Mouse (Mus musculus) limb, embryonic 15.5 days (tissue): ENCODE measurements around the gene Vti1a. TPM values are rescaled to one million over a fixed set of nuclear protein-coding genes. Genes with fewer than 3 reads are reported as not detected.

Source experiments
- ATAC-seq: fragments of 200-750 bp; cut with Nextera tagmentation; 2 replicates; pipeline ENCODE4 v1.8.0; 2017; ENCODE audit warnings: low read depth, moderate TSS enrichment; ENCODE audit not compliant: insufficient number of reproducible peaks, low FRiP score, low TSS enrichment
- H3K27ac ChIP-seq: fragments of 300-500 bp; sonication (generic); 2 replicates; pipeline ENCODE4 v1.5.1; 2015; ENCODE audit warnings: moderate library complexity, mild to moderate bottlenecking, inconsistent platforms
- H3K27me3 ChIP-seq: fragments of 300-500 bp; sonication (generic); 2 replicates; pipeline ENCODE4 v1.6.1; 2015; ENCODE audit warnings: inconsistent platforms
- H3K36me3 ChIP-seq: fragments of 300-500 bp; sonication (generic); 2 replicates; pipeline ENCODE4 v1.6.1; 2015; ENCODE audit warnings: inconsistent platforms
- H3K4me1 ChIP-seq: fragments of 300-500 bp; sonication (generic); 2 replicates; pipeline ENCODE4 v1.6.1; 2015; ENCODE audit warnings: inconsistent platforms
- H3K4me2 ChIP-seq: fragments of 300-500 bp; sonication (generic); 2 replicates; pipeline ENCODE4 v1.6.1; 2015; ENCODE audit warnings: mild to moderate bottlenecking, inconsistent platforms
- H3K4me3 ChIP-seq: fragments of 300-500 bp; sonication (generic); 2 replicates; pipeline ENCODE4 v1.5.1; 2015; ENCODE audit warnings: mild to moderate bottlenecking, inconsistent platforms
- H3K9ac ChIP-seq: fragments of 300-500 bp; sonication (generic); 2 replicates; pipeline ENCODE4 v1.6.1; 2015; ENCODE audit warnings: inconsistent platforms
- H3K9me3 ChIP-seq: fragments of 300-500 bp; sonication (generic); 2 replicates; pipeline ENCODE4 v1.6.1; 2016; ENCODE audit warnings: inconsistent platforms
- WGBS: fragments of 180-500 bp; shearing (Covaris S2); methylation state at CpG from one replicate; pipeline ENCODE4 v1.1.7; 2015; 5-methylcytosine and 5-hydroxymethylcytosine counted together
- polyA plus RNA-seq: library from polyadenylated mRNA; unstranded; fragments of >200 nt; fragmentation: Nextera tagmentation; extraction: Ambion mirVana; gene quantifications from 2 replicates; pipeline ENCODE4 v1.2.1, GENCODE M21; 2015

The Vti1a gene
- polyA plus RNA-seq, 1 experiment from 2014 or later: 26.4 TPM

- no peak for ATAC-seq
- Histone ChIP-seq H3K4me2 (no peak overlapping the region), H3K36me3 (no peaks in the 10 kb centered on the region), H3K27me3 (no peaks in the 10 kb centered on the region; the same call in 1 of the 2 replicates), H3K4me3 (no peak overlapping the region), H3K27ac (no peak overlapping the region), H3K9me3 (no peaks in the 10 kb centered on the region), H3K9ac (no peak overlapping the region), H3K4me1 (peaks cover 7% of the 10 kb centered on the region; the same call in 1 of the 2 replicates)
- WGBS: 58% methylated on average over 4 of the region's 4 CpGs
Measured at GRCm38 (mm10) chr19:55501985-55502384, 185.9 kb downstream of the Vti1a start.

DNA sequence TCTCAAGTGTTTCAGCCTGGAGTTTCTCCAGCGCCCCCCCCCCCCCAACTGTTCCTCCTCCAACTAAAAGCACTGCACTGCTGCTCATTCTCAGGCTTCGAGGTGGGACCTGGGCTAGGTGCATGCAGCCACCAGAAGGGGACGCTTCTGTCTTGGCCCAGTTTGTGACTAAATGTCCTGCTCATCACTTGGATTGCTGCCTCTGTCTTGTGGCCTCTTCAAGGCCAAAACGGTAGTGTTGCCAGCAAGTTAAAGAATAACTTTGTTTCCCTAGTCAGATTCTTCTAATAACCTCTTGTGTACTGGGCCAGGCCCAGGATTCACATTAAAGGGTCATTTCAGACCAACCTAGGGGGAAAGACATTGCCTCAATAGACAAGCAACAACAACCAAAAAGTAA is 187.7 kb downstream of the Vti1a start:
- WGBS: 84% methylated on average over 4 of the region's 4 CpGs
- H3K27me3 ChIP-seq: no peaks in the 10 kb centered on the region; the same call in 1 of the 2 replicates
- H3K4me1 ChIP-seq: peaks cover 17% of the 10 kb centered on the region; the same call in 1 of the 2 replicates
- ATAC-seq: no peak
- no peaks in the 10 kb centered on the region for H3K9me3 ChIP-seq
- H3K27ac ChIP-seq: no peak overlapping the region
- H3K4me2 ChIP-seq: no peak overlapping the region
- H3K4me3 ChIP-seq: no peak overlapping the region
- H3K36me3 ChIP-seq: no peaks in the 10 kb centered on the region
- no peak overlapping the region for H3K9ac ChIP-seq

GRCm38 (mm10) chr19:55507748-55508147 is 191.7 kb downstream of the Vti1a start:
- whole genome bisulfite sequencing: 35% methylated on average over 16 of the region's 16 CpGs
- H3K9ac ChIP-seq: no peak overlapping the region
- no peak overlapping the region for H3K27ac ChIP-seq
- no peak for ATAC-seq
- peaks cover 11% of the 10 kb centered on the region; the same call in 1 of the 2 replicates for H3K4me1 ChIP-seq
- H3K4me2 ChIP-seq: no peak overlapping the region
- no peak overlapping the region for H3K4me3 ChIP-seq
- no peaks in the 10 kb centered on the region for H3K9me3 ChIP-seq
- no peaks in the 10 kb centered on the region; the same call in 1 of the 2 replicates for H3K27me3 ChIP-seq
- H3K36me3 ChIP-seq: no peaks in the 10 kb centered on the region

GRCm38 (mm10) chr19:55508239-55508638 is 192.1 kb downstream of the Vti1a start:
- no peak overlapping the region for H3K4me3 ChIP-seq
- H3K4me2 ChIP-seq: no peak overlapping the region
- H3K9ac ChIP-seq: no peak overlapping the region
- no peaks in the 10 kb centered on the region; the same call in 1 of the 2 replicates for H3K27me3 ChIP-seq
- no peak overlapping the region for H3K27ac ChIP-seq
- 54% methylated on average over 4 of the region's 4 CpGs for WGBS
- no peaks in the 10 kb centered on the region for H3K9me3 ChIP-seq
- no peak for ATAC-seq
- H3K36me3 ChIP-seq: no peaks in the 10 kb centered on the region
- peaks cover 11% of the 10 kb centered on the region; the same call in 1 of the 2 replicates for H3K4me1 ChIP-seq

DNA sequence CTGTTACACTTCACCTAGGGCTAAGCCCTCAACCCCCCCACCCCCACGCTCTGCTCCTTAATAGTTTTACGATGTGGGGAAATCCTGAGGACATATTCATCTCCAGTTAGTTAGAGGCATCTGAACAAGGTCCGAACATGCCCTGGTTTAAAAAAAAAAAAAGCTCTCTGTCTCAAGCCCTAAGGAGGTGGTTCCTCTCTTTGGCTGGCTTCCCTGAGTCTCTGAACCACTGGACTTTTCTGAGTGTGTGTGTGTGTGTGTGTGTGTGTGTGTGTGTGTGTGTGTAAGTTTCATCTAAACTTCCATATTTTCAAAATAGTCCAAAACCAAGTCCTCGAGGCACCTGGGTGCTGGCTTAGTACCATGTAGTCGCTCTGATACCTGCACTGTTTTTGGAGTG is 192.9 kb downstream of the Vti1a start:
- no peak overlapping the region for H3K9ac ChIP-seq
- no peaks in the 10 kb centered on the region; the same call in 1 of the 2 replicates for H3K27me3 ChIP-seq
- 43% methylated on average over 5 of the region's 5 CpGs for WGBS
- no peak overlapping the region for H3K4me3 ChIP-seq
- H3K9me3 ChIP-seq: no peaks in the 10 kb centered on the region
- H3K4me2 ChIP-seq: no peak overlapping the region
- H3K4me1 ChIP-seq: peaks cover 11% of the 10 kb centered on the region; the same call in 1 of the 2 replicates
- ATAC-seq: no peak
- H3K27ac ChIP-seq: no peak overlapping the region
- no peaks in the 10 kb centered on the region for H3K36me3 ChIP-seq

- Histone ChIP-seq H3K9me3 (no peaks in the 10 kb centered on the region), H3K27me3 (no peaks in the 10 kb centered on the region; the same call in 1 of the 2 replicates), H3K4me3 (no peak overlapping the region), H3K4me1 (peaks cover 11% of the 10 kb centered on the region; the same call in 1 of the 2 replicates), H3K4me2 (no peak overlapping the region), H3K36me3 (no peaks in the 10 kb centered on the region), H3K9ac (no peak overlapping the region), H3K27ac (no peak overlapping the region)
- ATAC-seq: no peak
- WGBS: 77% methylated on average over 8 of the region's 8 CpGs
Measured at GRCm38 (mm10) chr19:55509618-55510017, 193.5 kb downstream of the Vti1a start.

DNA sequence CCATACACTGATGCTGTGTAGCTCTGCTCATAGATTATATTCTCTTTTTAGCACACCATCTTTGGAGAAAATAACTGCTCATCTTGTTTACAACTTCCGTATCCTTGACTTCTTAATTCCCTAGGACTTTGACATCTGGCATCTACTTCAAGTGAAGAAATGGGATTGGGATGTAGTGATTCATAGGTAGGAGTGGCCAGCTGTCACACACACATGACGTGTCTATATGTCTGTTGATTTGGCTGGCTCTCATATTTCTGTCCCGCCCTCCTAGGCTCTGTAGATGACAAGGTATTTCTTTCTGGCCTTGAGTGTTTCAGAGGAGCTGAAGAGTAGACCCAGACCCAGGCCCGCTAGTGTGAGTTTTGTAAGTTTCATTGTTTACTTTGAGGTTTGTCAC is 197.8 kb downstream of the Vti1a start:
- H3K4me1 ChIP-seq: no peaks in the 10 kb centered on the region
- H3K27ac ChIP-seq: no peak overlapping the region
- no peak overlapping the region for H3K4me2 ChIP-seq
- H3K9ac ChIP-seq: no peak overlapping the region
- no peak overlapping the region for H3K4me3 ChIP-seq
- H3K9me3 ChIP-seq: no peaks in the 10 kb centered on the region
- 66% methylated on average over 4 of the region's 4 CpGs for WGBS
- ATAC-seq: no peak
- H3K36me3 ChIP-seq: no peaks in the 10 kb centered on the region
- no peaks in the 10 kb centered on the region for H3K27me3 ChIP-seq

GRCm38 (mm10) chr19:55520236-55520635 is 204.1 kb downstream of the Vti1a start:
- no peaks in the 10 kb centered on the region for H3K27me3 ChIP-seq
- WGBS: 40% methylated on average over 2 of the region's 2 CpGs
- H3K4me1 ChIP-seq: peaks cover 10% of the 10 kb centered on the region; the same call in 1 of the 2 replicates
- H3K36me3 ChIP-seq: no peaks in the 10 kb centered on the region
- no peak overlapping the region for H3K4me2 ChIP-seq
- no peak for ATAC-seq
- no peak overlapping the region for H3K27ac ChIP-seq
- no peak overlapping the region for H3K9ac ChIP-seq
- H3K4me3 ChIP-seq: no peak overlapping the region
- H3K9me3 ChIP-seq: no peaks in the 10 kb centered on the region

GRCm38 (mm10) chr19:55523340-55523739 is 207.2 kb downstream of the Vti1a start:
- H3K9ac ChIP-seq: no peak overlapping the region
- H3K27ac ChIP-seq: no peak overlapping the region
- H3K4me3 ChIP-seq: no peak overlapping the region
- H3K4me2 ChIP-seq: no peak overlapping the region
- WGBS: 80% methylated on average over 9 of the region's 9 CpGs
- no peaks in the 10 kb centered on the region for H3K9me3 ChIP-seq
- no peak for ATAC-seq
- peaks cover 10% of the 10 kb centered on the region for H3K4me1 ChIP-seq
- no peaks in the 10 kb centered on the region for H3K27me3 ChIP-seq
- H3K36me3 ChIP-seq: no peaks in the 10 kb centered on the region

- H3K27ac ChIP-seq: 0 out of 2 replicates have a peak overlapping the region, but pooled peaks have one; percentile 47
- peaks cover 10% of the 10 kb centered on the region for H3K4me1 ChIP-seq
- no peak overlapping the region for H3K9ac ChIP-seq
- 73% methylated on average over 7 of the region's 7 CpGs for WGBS
- no peak overlapping the region for H3K4me3 ChIP-seq
- ATAC-seq: no peak
- no peaks in the 10 kb centered on the region for H3K9me3 ChIP-seq
- no peak overlapping the region for H3K4me2 ChIP-seq
- H3K36me3 ChIP-seq: no peaks in the 10 kb centered on the region
- H3K27me3 ChIP-seq: no peaks in the 10 kb centered on the region
Measured at GRCm38 (mm10) chr19:55524385-55524784, 208.3 kb downstream of the Vti1a start.

GRCm38 (mm10) chr19:55525056-55525455 is 209.0 kb downstream of the Vti1a start:
- Histone ChIP-seq H3K9ac (no peak overlapping the region), H3K36me3 (no peaks in the 10 kb centered on the region), H3K27me3 (no peaks in the 10 kb centered on the region), H3K4me3 (no peak overlapping the region), H3K27ac (peak overlapping the region; percentile 47; the same call in 1 of the 2 replicates), H3K4me2 (no peak overlapping the region), H3K9me3 (no peaks in the 10 kb centered on the region), H3K4me1 (peaks cover 10% of the 10 kb centered on the region)
- 25% methylated on average over 3 of the region's 3 CpGs for WGBS
- ATAC-seq: no peak

- H3K4me2 ChIP-seq: no peak overlapping the region
- no peak overlapping the region for H3K9ac ChIP-seq
- no peak overlapping the region for H3K4me3 ChIP-seq
- peaks cover 10% of the 10 kb centered on the region for H3K4me1 ChIP-seq
- WGBS: 28% methylated on average over 2 of the region's 2 CpGs
- ATAC-seq: no peak
- H3K9me3 ChIP-seq: no peaks in the 10 kb centered on the region
- H3K27ac ChIP-seq: no peak overlapping the region
- no peaks in the 10 kb centered on the region for H3K36me3 ChIP-seq
- H3K27me3 ChIP-seq: no peaks in the 10 kb centered on the region
Measured at GRCm38 (mm10) chr19:55526717-55527235, 210.7 kb downstream of the Vti1a start.
